Mouse (Mus musculus) embryo, embryonic 9.5 days (tissue): ENCODE results near the gene Tmc4.
"Not testable (repeated sequence)": the region's sequence is repeated elsewhere in the genome, so short reads cannot be mapped to it uniquely, and the experiment has no call there.

Experiments
- DNase-seq: peaks from one replicate; pipeline ENCODE4 v3.0.0-alpha.2; 2017; ENCODE audit errors: extremely low spot score

The Tmc4 gene

DNA sequence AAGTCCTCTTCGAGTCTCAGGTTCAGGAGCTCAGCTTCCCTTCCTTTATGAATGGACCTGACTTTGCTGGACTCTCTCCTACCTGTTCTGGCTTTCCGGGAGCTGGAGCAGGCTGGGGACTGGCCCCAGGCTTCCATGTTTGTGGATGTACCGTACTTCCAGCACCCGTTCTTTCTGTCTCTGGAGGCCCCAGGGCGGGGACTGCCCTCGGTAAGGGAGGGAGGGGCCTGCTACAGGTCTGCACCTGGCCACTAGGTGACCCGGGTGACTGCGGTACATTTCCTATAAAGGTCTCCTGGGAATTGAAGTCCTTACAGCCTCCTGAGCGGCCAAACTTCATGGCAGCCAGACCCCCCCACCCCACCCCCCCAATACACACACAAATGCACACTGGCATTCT is at the start of gene Tmc4:
Gene Tmc4 (minus strand): TSS at position 212 of the 400 bp plus-strand sequence.
- DNase-seq, result no peak

DNA sequence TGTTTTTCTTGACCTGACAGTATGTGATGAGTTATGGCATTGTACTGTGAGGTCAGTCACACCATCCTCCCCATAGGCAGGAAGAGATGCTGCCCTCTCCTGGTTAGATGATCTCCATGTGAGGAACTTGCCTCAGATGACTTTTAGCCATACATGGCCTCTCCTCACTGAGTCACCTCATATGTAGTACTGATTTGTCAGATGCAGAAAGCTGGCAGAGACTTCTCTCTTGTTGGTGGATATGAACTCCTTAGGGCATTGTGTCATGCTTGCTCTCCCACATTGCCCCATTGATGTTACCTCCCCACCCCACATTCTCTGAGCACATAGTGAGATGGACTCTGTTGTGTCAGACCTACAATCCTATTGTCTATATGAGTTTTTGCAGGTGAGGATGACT is 48.1 kb upstream of the Tmc4 start:
- not testable (repeated sequence) for DNase-seq

DNA sequence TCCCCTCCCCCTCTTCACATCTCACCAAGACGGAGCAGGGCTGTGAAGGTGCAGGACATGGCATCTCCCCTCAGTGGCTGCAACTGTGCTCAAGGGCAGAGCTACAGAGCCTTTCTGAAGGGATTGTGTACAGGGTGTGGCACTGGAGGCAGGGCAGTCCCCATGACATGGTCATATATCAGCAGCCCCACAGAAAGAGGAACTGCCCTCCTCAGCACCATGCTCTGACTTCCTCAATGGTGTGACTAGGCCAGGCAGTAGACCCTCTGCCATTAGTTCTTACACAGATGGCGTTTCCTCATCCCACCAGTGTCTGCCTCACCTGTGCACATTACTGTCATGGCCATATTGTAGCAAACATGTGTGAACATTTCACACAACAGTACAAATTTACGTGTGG is 42.9 kb upstream of the Tmc4 start, which contains the start of gene Pirb:
Gene Pirb (minus strand): TSS at position 124 of the 400 bp plus-strand sequence.
- DNase-seq, result not testable (repeated sequence)

- DNase-seq, result no peak
These were observed 37.9 kb upstream of the Tmc4 start for GRCm38 (mm10) chr7:3715249-3715648.

GRCm38 (mm10) chr7:3712264-3712942 is 35.0 kb upstream of the Tmc4 start:
- DNase-seq, result no peak

GRCm38 (mm10) chr7:3709000-3709399 is 31.6 kb upstream of the Tmc4 start:
- no peak for DNase-seq

DNA sequence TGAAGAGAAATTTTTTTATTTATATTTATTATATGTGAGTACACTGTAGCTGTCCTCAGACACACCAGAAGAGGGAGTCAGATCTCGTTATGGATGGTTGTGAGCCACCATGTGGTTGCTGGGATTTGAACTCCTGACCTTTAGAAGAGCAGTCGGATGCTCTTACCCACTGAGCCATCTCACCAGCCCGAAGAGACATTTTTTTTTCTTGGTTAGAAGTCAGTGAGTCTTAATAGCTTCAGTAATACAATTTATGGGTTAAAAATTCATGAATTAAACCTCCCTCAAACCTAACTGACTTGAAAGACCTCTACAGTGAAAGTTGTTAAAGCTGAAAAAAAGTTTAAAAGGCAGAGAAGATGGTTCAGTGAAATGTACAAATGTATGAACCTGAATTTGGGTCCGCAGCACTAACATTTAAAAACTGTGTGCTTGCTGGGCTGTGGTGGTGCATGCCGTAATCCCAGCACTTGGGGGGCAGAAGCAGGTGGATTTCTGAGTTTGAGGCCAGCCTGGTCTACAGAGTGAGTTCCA is 31.2 kb upstream of the Tmc4 start:
- DNase-seq, result not testable (repeated sequence)

GRCm38 (mm10) chr7:3707568-3708413 is 30.4 kb upstream of the Tmc4 start:
- peak; percentile 75 for DNase-seq

GRCm38 (mm10) chr7:3707027-3707426 is 29.7 kb upstream of the Tmc4 start:
- DNase-seq, result no peak

DNA sequence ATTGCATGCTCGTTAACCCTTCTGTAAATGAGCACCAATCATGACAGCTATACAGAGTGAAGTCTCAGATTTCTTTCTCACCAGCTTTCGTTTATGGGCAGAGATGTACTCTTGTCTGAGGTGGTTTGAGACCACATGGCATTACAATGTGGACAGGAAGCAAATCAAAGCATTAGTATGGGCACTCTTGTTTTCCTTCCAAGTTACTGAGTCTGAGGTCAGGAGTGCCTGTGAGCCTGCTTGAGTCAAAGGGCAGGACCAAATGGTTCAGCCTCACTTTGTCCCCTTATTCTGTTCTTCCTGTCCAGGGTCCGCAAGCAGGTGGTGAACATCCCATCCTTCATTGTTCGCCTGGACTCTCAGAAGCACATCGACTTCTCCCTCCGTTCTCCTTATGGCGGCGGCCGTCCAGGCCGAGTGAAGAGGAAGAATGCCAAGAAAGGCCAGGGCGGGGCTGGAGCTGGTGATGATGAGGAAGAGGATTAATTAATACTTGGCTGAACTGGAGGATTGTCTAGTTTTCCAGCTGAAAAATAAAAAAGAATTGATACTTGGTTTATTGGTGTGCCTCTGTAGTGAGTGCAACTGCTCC is 29.1 kb upstream of the Tmc4 start:
- DNase-seq, result no peak

GRCm38 (mm10) chr7:3705911-3706310 is 28.6 kb upstream of the Tmc4 start:
- DNase-seq, result no peak

DNA sequence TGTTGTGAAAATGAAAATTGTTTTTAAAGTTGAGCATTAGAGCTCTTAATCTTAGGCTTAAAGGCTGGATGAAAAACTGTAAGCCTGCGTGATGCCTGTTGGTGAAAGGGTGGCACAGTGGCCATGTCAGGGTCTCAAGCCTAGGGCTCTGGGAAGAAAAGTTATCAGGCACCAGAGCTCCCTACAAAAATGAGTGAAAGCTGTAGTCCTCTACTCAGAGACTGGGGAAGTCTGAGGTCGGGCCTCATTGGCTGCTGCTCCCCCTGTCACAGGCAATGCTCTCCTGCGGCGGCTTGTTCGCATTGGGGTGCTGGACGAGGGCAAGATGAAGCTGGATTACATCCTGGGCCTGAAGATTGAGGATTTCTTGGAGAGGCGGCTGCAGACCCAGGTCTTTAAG is 28.1 kb upstream of the Tmc4 start:
- DNase-seq, result not testable (repeated sequence)

DNA sequence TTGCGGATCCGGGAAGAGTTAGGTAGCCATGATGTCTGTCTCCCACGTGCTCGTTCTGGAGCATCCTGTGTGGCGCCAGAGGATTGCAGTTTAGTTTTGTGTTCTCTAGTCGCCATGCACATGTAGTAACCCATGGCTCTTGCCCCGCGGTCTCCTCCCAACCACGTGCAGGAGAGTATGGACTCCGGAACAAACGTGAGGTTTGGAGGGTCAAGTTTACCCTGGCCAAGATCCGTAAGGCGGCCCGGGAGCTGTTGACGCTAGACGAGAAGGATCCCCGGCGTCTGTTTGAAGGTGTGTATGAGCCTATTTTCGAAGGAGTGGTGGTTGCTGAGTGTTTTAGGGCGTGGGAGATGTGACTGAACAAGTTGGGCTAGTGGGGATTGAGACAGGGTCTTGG is 27.1 kb upstream of the Tmc4 start:
- no peak for DNase-seq

GRCm38 (mm10) chr7:3703879-3704441 is 26.6 kb upstream of the Tmc4 start, which contains the start of gene Rps9:
TSS of gene Rps9 (plus strand) at chr7:3703993.
- DNase-seq, result peak; percentile 96

GRCm38 (mm10) chr7:3703148-3703878 is 26.0 kb upstream of the Tmc4 start:
- DNase-seq, result no peak

DNA sequence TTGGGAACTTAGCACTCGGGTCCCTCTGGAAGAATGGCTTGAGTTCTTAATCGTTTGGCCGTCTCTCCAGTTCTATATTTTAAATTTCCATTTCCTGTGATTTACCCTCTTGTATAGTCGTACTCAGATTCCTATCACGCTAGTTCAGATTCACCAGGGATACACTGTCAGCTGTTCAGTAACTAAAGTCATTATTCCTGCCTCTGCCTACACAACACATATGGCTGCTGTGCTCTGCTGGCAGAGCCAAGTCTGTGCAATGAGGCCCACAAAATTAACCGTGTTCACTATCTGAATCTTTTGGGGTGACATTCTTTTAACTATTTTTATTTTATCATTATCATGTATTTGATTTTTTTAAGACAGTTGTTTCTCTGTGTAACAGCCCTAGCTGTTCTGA is 21.1 kb upstream of the Tmc4 start:
- no peak for DNase-seq

DNA sequence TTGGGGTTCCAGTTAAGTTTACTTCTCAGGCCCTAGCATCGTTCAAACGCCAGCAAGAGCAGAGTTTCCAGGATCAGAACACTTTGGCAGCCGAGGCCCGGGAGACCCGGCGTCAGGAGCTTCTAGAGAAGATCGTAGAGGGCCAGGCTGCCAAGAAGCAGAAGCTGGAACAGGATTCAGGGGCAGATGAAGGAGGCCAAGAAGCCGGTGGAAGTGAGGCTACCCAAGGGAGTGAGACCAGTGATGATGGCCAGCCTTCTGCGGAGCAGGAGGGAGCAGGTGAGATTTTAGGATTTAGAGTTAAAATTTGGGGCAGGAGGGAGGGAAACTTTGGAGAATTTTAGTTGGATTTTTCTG is 17.6 kb upstream of the Tmc4 start:
- not testable (repeated sequence) for DNase-seq

- DNase-seq, result peak; percentile 87
These were observed 17.0 kb upstream of the Tmc4 start for GRCm38 (mm10) chr7:3694076-3694948.

DNA sequence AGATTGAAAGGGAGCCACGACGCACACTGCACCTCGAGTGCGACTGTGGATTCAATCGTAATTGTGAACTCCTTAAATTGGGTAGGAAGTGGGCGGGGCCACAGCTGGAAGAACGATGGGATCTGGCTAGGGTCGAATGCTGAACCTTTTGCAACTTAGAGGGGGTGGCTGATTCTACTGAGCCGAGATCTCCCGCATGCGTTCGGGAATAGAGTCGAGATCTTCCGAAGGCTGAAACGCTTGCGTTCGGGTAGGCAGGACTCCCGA is 16.4 kb upstream of the Tmc4 start:
- DNase-seq, result no peak

- peak; percentile 96 for DNase-seq
These were observed 15.8 kb upstream of the Tmc4 start, which contains the start of gene Mboat7 for GRCm38 (mm10) chr7:3692987-3693808. TSS of gene Mboat7 (minus strand) at chr7:3693523.
